Mouse (Mus musculus): ENCODE measurements around the gene Olfr638. TPM values are rescaled to one million over a fixed set of nuclear protein-coding genes. Genes with fewer than 3 reads are reported as not detected.
"Not testable (repeated sequence)": the region's sequence is repeated elsewhere in the genome, so short reads cannot be mapped to it uniquely, and the experiment has no call there.

Gene Olfr638
- not detected for polyA plus RNA-seq (2017; shearing (Covaris generic))

GRCm38 (mm10) chr7:103998446-103998845 is at the start of gene Olfr638:
Olfr638 (plus strand) TSS chr7:103998746.
- no peak for ATAC-seq

- ATAC-seq = not testable (repeated sequence)
These were observed 31.7 kb upstream of the Olfr638 start for GRCm38 (mm10) chr7:103966873-103967272.

- no peak for ATAC-seq
These were observed 27.7 kb upstream of the Olfr638 start, which contains the start of gene Olfr635 for GRCm38 (mm10) chr7:103970852-103971251. Olfr635 (plus strand) TSS chr7:103971152.

- ATAC-seq = no peak
These were observed 26.8 kb upstream of the Olfr638 start for GRCm38 (mm10) chr7:103971782-103972181.

- ATAC-seq = no peak
These were observed 578 bp downstream of the Olfr638 start for GRCm38 (mm10) chr7:103999124-103999523.

GRCm38 (mm10) chr7:104017203-104017602 is 18.7 kb downstream of the Olfr638 start, which contains the start of gene Olfr639:
Olfr639 (minus strand) TSS chr7:104017303.
- no peak for ATAC-seq

- ATAC-seq = no peak
These were observed 20.4 kb downstream of the Olfr638 start for GRCm38 (mm10) chr7:104018953-104019352.

GRCm38 (mm10) chr7:104021651-104022050 is 23.1 kb downstream of the Olfr638 start:
- no peak for ATAC-seq

- ATAC-seq = no peak
These were observed 26.9 kb downstream of the Olfr638 start, which contains the start of gene Olfr640 for GRCm38 (mm10) chr7:104025473-104025872. Olfr640 (minus strand) TSS chr7:104025573.

GRCm38 (mm10) chr7:104026978-104027377 is 28.4 kb downstream of the Olfr638 start:
- ATAC-seq = no peak

- ATAC-seq = no peak
These were observed 36.6 kb downstream of the Olfr638 start, which contains the start of gene Olfr641 for GRCm38 (mm10) chr7:104035145-104035544. Olfr641 (plus strand) TSS chr7:104035445.

- ATAC-seq = no peak
These were observed 52.2 kb downstream of the Olfr638 start for GRCm38 (mm10) chr7:104050745-104051144.

- no peak for ATAC-seq
These were observed 54.0 kb downstream of the Olfr638 start, which contains the start of gene Olfr642 for GRCm38 (mm10) chr7:104052566-104052965. Olfr642 (minus strand) TSS chr7:104052666.

Other genes with a start within 250 kb of the Olfr638 start
- gene Olfr630, start 241.4 kb upstream of the Olfr638 start, polyA plus RNA-seq (2017; shearing (Covaris generic)) = not detected
- gene Olfr69, start 227.2 kb upstream of the Olfr638 start, polyA plus RNA-seq (2017; shearing (Covaris generic)) = not detected
- gene Olfr68, start 219.0 kb upstream of the Olfr638 start, polyA plus RNA-seq (2017; shearing (Covaris generic)) = not detected
- gene Olfr67, start 206.9 kb upstream of the Olfr638 start, polyA plus RNA-seq (2017; shearing (Covaris generic)) = not detected
- 1 to 10 TPM in 1 of 2 experiments, not detected in 1; 2.4 TPM for gene Hbb-bt, start 184.8 kb upstream of the Olfr638 start, polyA plus RNA-seq (2017; shearing (Covaris generic))
- 1 to 10 TPM; 3.4 to 7.7 TPM for gene Hbb-bs, start 170.7 kb upstream of the Olfr638 start, polyA plus RNA-seq (2017; shearing (Covaris generic))
- gene Hbb-bh2, start 158.2 kb upstream of the Olfr638 start, polyA plus RNA-seq (2017; shearing (Covaris generic)) = not detected
- gene Hbb-bh1, start 155.6 kb upstream of the Olfr638 start, polyA plus RNA-seq (2017; shearing (Covaris generic)) = not detected
- gene Hbb-y, start 145.5 kb upstream of the Olfr638 start, polyA plus RNA-seq (2017; shearing (Covaris generic)) = not detected
- under 1 TPM in 1 of 2 experiments, not detected in 1; 0.13 TPM for gene Olfr66, start 112.5 kb upstream of the Olfr638 start, polyA plus RNA-seq (2017; shearing (Covaris generic))
- under 1 TPM in 1 of 2 experiments, not detected in 1; 0.07 TPM for gene Olfr64, start 104.3 kb upstream of the Olfr638 start, polyA plus RNA-seq (2017; shearing (Covaris generic))
- not detected for gene Olfr65, start 95.3 kb upstream of the Olfr638 start, polyA plus RNA-seq (2017; shearing (Covaris generic))
- gene Olfr631, start 69.9 kb upstream of the Olfr638 start, polyA plus RNA-seq (2017; shearing (Covaris generic)) = not detected
- not detected for gene Olfr632, start 64.4 kb upstream of the Olfr638 start, polyA plus RNA-seq (2017; shearing (Covaris generic))
- not detected for gene Olfr633, start 54.3 kb upstream of the Olfr638 start, polyA plus RNA-seq (2017; shearing (Covaris generic))
- gene Olfr635, start 27.6 kb upstream of the Olfr638 start, polyA plus RNA-seq (2017; shearing (Covaris generic)) = under 1 TPM in 1 of 2 experiments, not detected in 1; 0.05 TPM
- gene Olfr639, start 18.6 kb downstream of the Olfr638 start, polyA plus RNA-seq (2017; shearing (Covaris generic)) = under 1 TPM in 1 of 2 experiments, not detected in 1; 0.08 TPM
- gene Olfr640, start 26.8 kb downstream of the Olfr638 start, polyA plus RNA-seq (2017; shearing (Covaris generic)) = not detected
- not detected for gene Olfr641, start 36.7 kb downstream of the Olfr638 start, polyA plus RNA-seq (2017; shearing (Covaris generic))
- not detected for gene Olfr642, start 53.9 kb downstream of the Olfr638 start, polyA plus RNA-seq (2017; shearing (Covaris generic))
- not detected for gene 4930516K23Rik, start 62.7 kb downstream of the Olfr638 start, polyA plus RNA-seq (2017; shearing (Covaris generic))
- gene Olfr644, start 73.1 kb downstream of the Olfr638 start, polyA plus RNA-seq (2017; shearing (Covaris generic)) = not detected
- gene Olfr645, start 86.7 kb downstream of the Olfr638 start, polyA plus RNA-seq (2017; shearing (Covaris generic)) = not detected
- gene Olfr646, start 106.1 kb downstream of the Olfr638 start, polyA plus RNA-seq (2017; shearing (Covaris generic)) = not detected
- not detected for gene Ubqln5, start 131.1 kb downstream of the Olfr638 start, polyA plus RNA-seq (2017; shearing (Covaris generic))
- gene Olfr643, start 138.7 kb downstream of the Olfr638 start, polyA plus RNA-seq (2017; shearing (Covaris generic)) = not detected
- not detected for gene Ubqln3, start 144.5 kb downstream of the Olfr638 start, polyA plus RNA-seq (2017; shearing (Covaris generic))
- not detected for gene Ubqlnl, start 151.8 kb downstream of the Olfr638 start, polyA plus RNA-seq (2017; shearing (Covaris generic))
- not detected for gene Olfm5, start 166.1 kb downstream of the Olfr638 start, polyA plus RNA-seq (2017; shearing (Covaris generic))
- under 1 TPM; 0.20 to 0.23 TPM for gene Olfr648, start 184.6 kb downstream of the Olfr638 start, polyA plus RNA-seq (2017; shearing (Covaris generic))
- gene Olfr649, start 197.2 kb downstream of the Olfr638 start, polyA plus RNA-seq (2017; shearing (Covaris generic)) = not detected
- 1 to 10 TPM in 1 of 2 experiments, under 1 TPM in 1; 0.25 to 2.7 TPM for gene Trim6, start 220.0 kb downstream of the Olfr638 start, polyA plus RNA-seq (2017; shearing (Covaris generic))
- 10 to 100 TPM; 71.3 to 83.9 TPM for gene Trim34a, start 245.7 kb downstream of the Olfr638 start, polyA plus RNA-seq (2017; shearing (Covaris generic))